Comparison of ENCODE assay signal across 19 mouse cellular contexts in genomic region chr11:22736521-22737225, GRCm38 (mm10).
"Had no signal": no experiment of that assay in that cellular context is flagged by ENCODE, and none has a peak within 500 bp of the region (broad histone marks: within the 10 kb centered on the region; RNA-seq: fewer than 3 reads in every experiment).

No protein-coding gene starts in this region.

- H3K9me3 ChIP-seq: lung, embryonic 15.5 days; midbrain, embryonic 10.5 days; midbrain, embryonic 13.5 days; neural tube, embryonic 13.5 days had no signal

- H3K9ac ChIP-seq: liver, embryonic 14.5 days; lung, embryonic 15.5 days; midbrain, embryonic 13.5 days; neural tube, embryonic 13.5 days had no signal

- H3K27ac ChIP-seq: kidney, postnatal 0 days; left cerebral cortex, adult 2 months; liver, embryonic 14.5 days; lung, embryonic 15.5 days; midbrain, embryonic 10.5 days; midbrain, embryonic 13.5 days; neural tube, embryonic 13.5 days had no signal

- H3K27me3 ChIP-seq: lung, embryonic 15.5 days; neural tube, embryonic 13.5 days had no signal

- DNase-seq: kidney, adult 9 months; kidney, postnatal 25 days; layer of hippocampus, postnatal 36 days; lung, adult 18-20 months; lung, postnatal 10 days; lung, postnatal 36 days; thymus, adult 18-20 months; thymus, postnatal 36 days had no signal

- ATAC-seq: midbrain, embryonic 13.5 days; midbrain, embryonic 16.5 days had no signal

- H3K4me1 ChIP-seq: neural tube, embryonic 13.5 days had no signal

- H3K36me3 ChIP-seq: lung, embryonic 15.5 days; midbrain, embryonic 10.5 days; midbrain, embryonic 13.5 days; neural tube, embryonic 13.5 days had no signal

- H3K4me2 ChIP-seq: liver, embryonic 11.5 days; lung, embryonic 15.5 days; midbrain, embryonic 13.5 days; neural tube, embryonic 13.5 days had no signal

- H3K4me3 ChIP-seq: left cerebral cortex, adult 2 months; lung, embryonic 15.5 days; megakaryocyte, embryonic 14.5 days; midbrain, embryonic 10.5 days; midbrain, embryonic 13.5 days; myocyte; neural tube, embryonic 13.5 days had no signal
